Mouse (Mus musculus): ENCODE measurements around the gene Cd300lg. TPM values are rescaled to one million over a fixed set of nuclear protein-coding genes. Genes with fewer than 3 reads are reported as not detected.
A peak's percentile ranks its signal among the peaks of the same experiment; 100 is the strongest.

Cd300lg gene
- polyA plus RNA-seq, 1 experiment from 2014 or later = 0.70 TPM

DNA sequence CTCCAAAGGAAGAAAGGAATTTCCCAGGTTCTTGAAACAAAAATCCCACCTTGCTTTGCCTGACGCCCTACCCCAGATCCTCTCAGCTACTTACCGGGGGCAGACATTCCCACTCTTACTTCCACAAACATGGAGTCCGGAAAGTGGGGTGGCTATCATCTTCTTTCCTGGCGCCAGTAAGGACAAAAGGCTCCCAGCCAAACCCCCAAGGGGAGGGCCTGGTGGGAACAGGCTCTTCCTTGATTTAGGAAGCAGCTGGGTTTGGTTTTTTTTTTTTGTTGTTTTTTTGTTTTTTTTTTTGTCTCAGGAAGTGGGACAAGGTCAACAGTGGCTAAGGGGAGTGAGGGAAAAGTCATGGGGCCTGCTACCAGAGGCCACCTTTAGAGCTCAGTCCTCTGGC, 10.2 kb downstream of the Cd300lg start:
- WGBS (ENCODE audit: insufficient replicate concordance) = 45% methylated on average over 4 of the region's 4 CpGs
- H3K9ac ChIP-seq (ENCODE audit: low read depth, low read length) = no peak overlapping the region
- no peak for ATAC-seq (replicated peaks; ENCODE audit: insufficient number of reproducible peaks, low FRiP score, low TSS enrichment)
- no peaks in the 10 kb centered on the region for H3K9me3 ChIP-seq (replicated peaks; ENCODE audit: control insufficient read depth, low read length)
- no peaks in the 10 kb centered on the region for H3K4me1 ChIP-seq (ENCODE audit: control insufficient read depth, insufficient read depth, low read length)
- no peak overlapping the region for H3K4me3 ChIP-seq (ENCODE audit: low read depth, low read length)
- H3K36me3 ChIP-seq (ENCODE audit: control insufficient read depth, insufficient read depth, low read length) = no peaks in the 10 kb centered on the region
- H3K27me3 ChIP-seq (ENCODE audit: control insufficient read depth, insufficient read depth, low read length) = no peaks in the 10 kb centered on the region
- H3K4me2 ChIP-seq = no peak overlapping the region
- H3K27ac ChIP-seq (ENCODE audit: low read depth, low read length) = peak overlapping the region; percentile 13

DNA sequence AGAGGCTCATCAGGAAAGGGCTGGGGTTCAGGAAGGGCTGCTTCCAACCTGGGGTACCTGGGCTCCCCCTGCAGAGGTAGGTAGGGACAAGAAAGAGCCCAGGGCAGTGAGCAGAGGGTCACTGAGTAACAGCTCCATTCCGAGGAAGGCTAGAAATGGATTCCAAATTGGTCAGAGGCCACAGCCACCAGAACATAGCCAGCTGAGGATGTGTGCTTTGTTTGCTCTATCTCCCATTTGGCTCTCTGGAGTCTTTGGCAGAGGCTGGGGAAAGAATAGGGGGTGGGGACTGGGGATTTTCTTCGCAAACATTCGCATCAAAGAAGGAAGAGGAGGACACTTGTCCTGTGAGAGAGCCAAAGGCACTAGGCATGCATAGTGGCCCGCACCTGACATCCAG, 10.6 kb downstream of the Cd300lg start:
- Histone ChIP-seq H3K36me3 (ENCODE audit: control insufficient read depth, insufficient read depth, low read length) (no peaks in the 10 kb centered on the region), H3K27me3 (ENCODE audit: control insufficient read depth, insufficient read depth, low read length) (no peaks in the 10 kb centered on the region), H3K4me3 (ENCODE audit: low read depth, low read length) (no peak overlapping the region), H3K9ac (ENCODE audit: low read depth, low read length) (0 out of 2 replicates have a peak overlapping the region, but pooled peaks have one; percentile 28), H3K4me1 (ENCODE audit: control insufficient read depth, insufficient read depth, low read length) (no peaks in the 10 kb centered on the region), H3K9me3 (replicated peaks; ENCODE audit: control insufficient read depth, low read length) (no peaks in the 10 kb centered on the region), H3K4me2 (no peak overlapping the region), H3K27ac (ENCODE audit: low read depth, low read length) (peak overlapping the region; percentile 13)
- no peak for ATAC-seq (replicated peaks; ENCODE audit: insufficient number of reproducible peaks, low FRiP score, low TSS enrichment)
- 38% methylated on average over 4 of the region's 4 CpGs for WGBS (ENCODE audit: insufficient replicate concordance)

DNA sequence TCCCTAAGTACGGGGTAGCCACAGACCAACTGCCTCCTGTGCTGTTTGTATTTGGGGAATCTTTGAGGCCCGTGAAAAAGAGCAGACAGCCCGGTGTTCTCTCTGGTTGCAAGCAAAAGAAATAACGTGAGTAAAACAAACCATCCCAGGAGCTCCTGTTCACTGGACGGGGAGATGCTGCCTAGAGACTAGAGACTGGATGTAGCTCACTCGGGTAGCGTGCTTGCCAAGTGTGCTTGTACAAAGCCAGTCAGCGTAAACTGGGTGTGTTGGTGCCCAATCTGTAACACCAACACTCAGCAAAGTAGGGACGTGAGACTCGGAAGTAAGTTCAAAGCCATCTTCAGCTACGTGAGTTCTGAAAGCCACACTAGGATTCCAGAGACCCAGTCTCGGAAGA, 11.4 kb downstream of the Cd300lg start:
- H3K27ac ChIP-seq (ENCODE audit: low read depth, low read length) = peak overlapping the region; percentile 13; the same call in 1 of the 2 replicates
- 80% methylated on average over 12 of the region's 12 CpGs for WGBS (ENCODE audit: insufficient replicate concordance)
- H3K4me3 ChIP-seq (ENCODE audit: low read depth, low read length) = no peak overlapping the region

DNA sequence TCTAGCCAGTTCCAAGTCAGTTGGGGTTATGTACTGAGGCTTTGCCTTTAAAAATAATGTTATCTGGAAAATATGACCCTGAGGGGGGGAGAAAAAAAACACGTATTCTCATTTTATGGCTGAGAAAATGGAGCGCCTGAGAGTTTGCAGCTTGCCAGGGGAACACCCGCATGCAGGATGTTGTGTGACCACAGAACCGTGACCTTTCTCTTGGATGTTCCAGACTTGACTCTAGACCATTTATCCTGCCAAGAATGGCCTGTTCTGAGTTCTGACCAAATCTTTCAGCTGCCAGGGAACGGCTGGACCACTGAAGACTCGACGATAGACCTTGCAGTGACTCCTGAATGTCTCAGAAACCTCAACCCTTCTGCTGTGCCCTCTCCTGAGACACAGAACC, 11.9 kb downstream of the Cd300lg start:
- Histone ChIP-seq H3K36me3 (ENCODE audit: control insufficient read depth, insufficient read depth, low read length) (no peaks in the 10 kb centered on the region), H3K27me3 (ENCODE audit: control insufficient read depth, insufficient read depth, low read length) (no peaks in the 10 kb centered on the region), H3K9ac (ENCODE audit: low read depth, low read length) (no peak overlapping the region), H3K9me3 (replicated peaks; ENCODE audit: control insufficient read depth, low read length) (no peaks in the 10 kb centered on the region), H3K27ac (ENCODE audit: low read depth, low read length) (no peak overlapping the region), H3K4me3 (ENCODE audit: low read depth, low read length) (no peak overlapping the region), H3K4me2 (no peak overlapping the region), H3K4me1 (ENCODE audit: control insufficient read depth, insufficient read depth, low read length) (no peaks in the 10 kb centered on the region)
- ATAC-seq (replicated peaks; ENCODE audit: insufficient number of reproducible peaks, low FRiP score, low TSS enrichment) = no peak
- 73% methylated on average over 7 of the region's 7 CpGs for WGBS (ENCODE audit: insufficient replicate concordance)

More for the DNA sequence above, 11.4 kb downstream of the Cd300lg start:
- H3K4me1 ChIP-seq (ENCODE audit: control insufficient read depth, insufficient read depth, low read length) = no peaks in the 10 kb centered on the region
- no peak for ATAC-seq (replicated peaks; ENCODE audit: insufficient number of reproducible peaks, low FRiP score, low TSS enrichment)
- H3K4me2 ChIP-seq = no peak overlapping the region
- H3K9ac ChIP-seq (ENCODE audit: low read depth, low read length) = no peak overlapping the region
- no peaks in the 10 kb centered on the region for H3K9me3 ChIP-seq (replicated peaks; ENCODE audit: control insufficient read depth, low read length)
- H3K36me3 ChIP-seq (ENCODE audit: control insufficient read depth, insufficient read depth, low read length) = no peaks in the 10 kb centered on the region
- H3K27me3 ChIP-seq (ENCODE audit: control insufficient read depth, insufficient read depth, low read length) = no peaks in the 10 kb centered on the region

DNA sequence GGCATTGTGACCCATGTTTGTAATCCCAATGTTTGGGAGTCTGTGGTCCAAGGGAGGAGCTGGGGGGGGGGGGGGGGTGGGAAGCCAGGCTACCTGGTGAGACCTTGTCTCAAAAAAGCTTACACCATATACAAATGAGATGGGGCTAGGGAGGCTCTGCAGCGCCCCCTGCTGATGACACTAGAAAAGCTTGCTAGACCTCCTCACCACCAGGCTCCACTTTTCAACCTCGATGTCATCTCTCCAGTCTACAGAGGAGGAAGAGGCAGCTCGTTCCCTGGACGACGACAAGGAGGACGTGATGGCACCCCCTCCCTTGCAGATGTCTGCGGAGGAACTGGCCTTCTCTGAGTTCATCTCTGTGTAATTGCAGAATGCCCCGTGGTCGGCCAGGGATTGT, 12.5 kb downstream of the Cd300lg start:
- H3K27ac ChIP-seq (ENCODE audit: low read depth, low read length) = no peak overlapping the region
- no peaks in the 10 kb centered on the region for H3K4me1 ChIP-seq (ENCODE audit: control insufficient read depth, insufficient read depth, low read length)

DNA sequence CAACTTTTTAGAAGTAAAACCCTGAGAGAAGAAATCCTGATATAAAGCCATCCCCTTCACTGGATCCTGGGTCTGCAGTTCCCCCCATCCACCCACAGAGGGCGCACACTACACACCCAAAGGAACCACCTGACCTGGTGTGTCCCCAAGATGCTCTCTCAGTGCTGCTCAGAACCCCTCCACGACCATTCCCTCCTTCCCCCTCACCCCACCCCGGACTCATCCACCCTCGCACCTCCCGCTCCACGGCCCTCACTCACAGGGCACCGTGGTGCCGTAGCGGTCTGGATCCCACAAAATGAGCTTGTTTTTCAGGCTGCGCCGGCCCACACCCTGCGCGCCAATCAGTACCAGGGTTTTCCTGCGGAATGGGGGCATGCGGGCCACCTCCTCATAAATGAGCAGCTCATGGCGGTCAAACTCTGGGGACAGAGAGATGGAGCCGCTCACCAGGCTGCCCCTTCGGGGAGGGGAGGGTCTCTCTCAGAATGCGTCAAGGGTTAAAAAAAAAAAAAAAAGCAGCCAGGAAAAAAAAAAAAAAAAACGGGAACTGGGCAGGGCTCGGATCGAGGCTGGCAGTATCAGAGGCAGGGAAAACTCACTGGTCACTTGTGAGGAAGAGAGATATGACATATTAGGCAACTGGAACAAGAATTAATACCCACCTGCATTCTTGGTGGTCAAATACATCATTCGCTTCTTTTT, 20.1 kb downstream of the Cd300lg start:
- Histone ChIP-seq H3K27me3 (ENCODE audit: control insufficient read depth, insufficient read depth, low read length) (peaks cover 19% of the 10 kb centered on the region), H3K4me1 (ENCODE audit: control insufficient read depth, insufficient read depth, low read length) (peaks cover 3% of the 10 kb centered on the region; the same call in 1 of the 2 replicates), H3K4me3 (ENCODE audit: low read depth, low read length) (peak overlapping the region; percentile 32), H3K36me3 (ENCODE audit: control insufficient read depth, insufficient read depth, low read length) (0 out of 2 replicates have a peak, but pooled peaks cover 2% of the 10 kb centered on the region), H3K9me3 (replicated peaks; ENCODE audit: control insufficient read depth, low read length) (no peaks in the 10 kb centered on the region), H3K27ac (ENCODE audit: low read depth, low read length) (no peak overlapping the region), H3K9ac (ENCODE audit: low read depth, low read length) (no peak overlapping the region; the same call in 1 of the 2 replicates), H3K4me2 (peak overlapping the region; percentile 66)
- ATAC-seq (replicated peaks; ENCODE audit: insufficient number of reproducible peaks, low FRiP score, low TSS enrichment) = no peak
- WGBS (ENCODE audit: insufficient replicate concordance) = 5% methylated on average over 23 of the region's 23 CpGs

More for the DNA sequence above, 12.5 kb downstream of the Cd300lg start:
- no peak overlapping the region for H3K4me3 ChIP-seq (ENCODE audit: low read depth, low read length)
- no peaks in the 10 kb centered on the region for H3K9me3 ChIP-seq (replicated peaks; ENCODE audit: control insufficient read depth, low read length)
- ATAC-seq (replicated peaks; ENCODE audit: insufficient number of reproducible peaks, low FRiP score, low TSS enrichment) = no peak
- H3K36me3 ChIP-seq (ENCODE audit: control insufficient read depth, insufficient read depth, low read length) = 0 out of 2 replicates have a peak, but pooled peaks cover under 1% of the 10 kb centered on the region
- 23% methylated on average over 9 of the region's 9 CpGs for WGBS (ENCODE audit: insufficient replicate concordance)
- H3K9ac ChIP-seq (ENCODE audit: low read depth, low read length) = no peak overlapping the region
- H3K27me3 ChIP-seq (ENCODE audit: control insufficient read depth, insufficient read depth, low read length) = peaks cover 4% of the 10 kb centered on the region; the same call in 1 of the 2 replicates
- no peak overlapping the region for H3K4me2 ChIP-seq

DNA sequence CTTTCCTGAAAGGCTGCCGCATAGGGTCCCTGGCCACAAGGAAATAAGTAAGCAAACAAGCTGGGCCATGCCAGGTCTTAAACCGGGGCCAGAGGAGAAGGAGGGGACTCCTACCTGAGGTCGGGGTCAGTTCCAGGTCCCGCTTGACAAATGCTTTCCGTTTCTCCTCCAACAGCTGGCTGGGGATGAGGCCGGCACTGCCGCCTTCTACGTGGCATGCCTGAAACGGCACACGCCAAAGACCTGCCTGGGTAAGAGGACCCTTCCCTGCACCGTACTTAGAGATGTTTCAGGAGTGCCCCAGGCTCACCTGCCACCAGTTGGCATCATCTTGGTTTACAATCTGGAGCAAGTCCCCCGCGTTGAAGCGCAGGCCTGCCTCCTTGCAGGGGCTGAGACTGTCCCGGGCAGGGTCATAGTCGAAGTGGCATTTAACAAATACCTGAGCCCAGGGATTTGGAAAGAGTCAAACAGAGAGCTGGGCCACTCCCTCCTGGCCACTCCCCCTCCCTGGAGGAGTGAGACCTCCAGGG, 20.7 kb downstream of the Cd300lg start:
- Histone ChIP-seq H3K27me3 (ENCODE audit: control insufficient read depth, insufficient read depth, low read length) (peaks cover 19% of the 10 kb centered on the region), H3K36me3 (ENCODE audit: control insufficient read depth, insufficient read depth, low read length) (0 out of 2 replicates have a peak, but pooled peaks cover 2% of the 10 kb centered on the region), H3K9me3 (replicated peaks; ENCODE audit: control insufficient read depth, low read length) (no peaks in the 10 kb centered on the region), H3K4me1 (ENCODE audit: control insufficient read depth, insufficient read depth, low read length) (peaks cover 3% of the 10 kb centered on the region; the same call in 1 of the 2 replicates), H3K9ac (ENCODE audit: low read depth, low read length) (no peak overlapping the region), H3K4me3 (ENCODE audit: low read depth, low read length) (no peak overlapping the region), H3K27ac (ENCODE audit: low read depth, low read length) (no peak overlapping the region), H3K4me2 (peak overlapping the region; percentile 66; the same call in 1 of the 2 replicates)
- WGBS (ENCODE audit: insufficient replicate concordance) = 29% methylated on average over 16 of the region's 16 CpGs
- ATAC-seq (replicated peaks; ENCODE audit: insufficient number of reproducible peaks, low FRiP score, low TSS enrichment) = no peak

DNA sequence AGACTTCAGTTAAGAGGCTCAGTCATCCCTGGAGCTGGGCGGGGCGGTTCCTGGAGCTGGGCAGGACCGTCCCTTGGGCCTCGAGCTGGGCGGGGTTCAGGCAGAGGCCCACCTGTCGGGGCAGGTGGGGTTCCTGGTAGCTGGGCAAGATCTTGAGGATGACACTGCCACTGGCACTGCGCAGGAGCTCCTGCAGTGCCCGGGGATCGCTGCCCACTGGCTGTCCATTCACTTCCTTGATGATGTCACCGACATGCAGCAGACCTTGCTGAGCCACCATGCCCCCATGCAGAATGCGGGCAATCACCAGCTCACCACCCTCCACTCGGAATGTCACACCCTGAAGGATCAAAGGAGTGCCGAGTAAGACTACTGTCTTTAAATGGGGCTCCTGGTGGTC, 21.8 kb downstream of the Cd300lg start:
- H3K4me1 ChIP-seq (ENCODE audit: control insufficient read depth, insufficient read depth, low read length) = peaks cover 3% of the 10 kb centered on the region; the same call in 1 of the 2 replicates
- WGBS (ENCODE audit: insufficient replicate concordance) = 67% methylated on average over 13 of the region's 13 CpGs
- H3K9me3 ChIP-seq (replicated peaks; ENCODE audit: control insufficient read depth, low read length) = no peaks in the 10 kb centered on the region
- 0 out of 2 replicates have a peak, but pooled peaks cover 2% of the 10 kb centered on the region for H3K36me3 ChIP-seq (ENCODE audit: control insufficient read depth, insufficient read depth, low read length)
- ATAC-seq (replicated peaks; ENCODE audit: insufficient number of reproducible peaks, low FRiP score, low TSS enrichment) = no peak
- H3K4me3 ChIP-seq (ENCODE audit: low read depth, low read length) = no peak overlapping the region
- no peak overlapping the region for H3K27ac ChIP-seq (ENCODE audit: low read depth, low read length)
- H3K27me3 ChIP-seq (ENCODE audit: control insufficient read depth, insufficient read depth, low read length) = peaks cover 19% of the 10 kb centered on the region
- no peak overlapping the region for H3K4me2 ChIP-seq
- H3K9ac ChIP-seq (ENCODE audit: low read depth, low read length) = no peak overlapping the region

Measured in heart, embryonic 11.5 days (tissue).